Mouse (Mus musculus) bone marrow, adult 2 months (tissue): Measurements from ENCODE around the gene Ccdc124.

Source experiments
- CTCF ChIP-seq: fragments of 200-500 bp; IDR thresholded peaks from 2 replicates; pipeline ENCODE4 v1.5.1; 2011; ENCODE audit warnings: low read length, control low read depth; ENCODE audit not compliant: control insufficient read depth, insufficient read depth
- POLR2A ChIP-seq: fragments of 200-500 bp; IDR thresholded peaks from 2 replicates; pipeline ENCODE4 v1.6.1; 2011; ENCODE audit warnings: low read depth, mild to moderate bottlenecking, control low read depth, low read length, borderline replicate concordance; ENCODE audit not compliant: control insufficient read depth

GRCm38 (mm10) chr8:70885612-70886011, 11.9 kb upstream of the Ccdc124 start:
- TF ChIP-seq CTCF (no peak), POLR2A (no peak)
